Mouse (Mus musculus): ENCODE measurements at regions not wholly inside any gene's neighbourhood (a gene's known extent, or its start where the extent isn't known, plus 50 kb on each side); places are given as distances from the start of the nearest gene placed in this dataset.
"Not testable (repeated sequence)": the region's sequence is repeated elsewhere in the genome, so short reads cannot be mapped to it uniquely, and the experiment has no call there.

GRCm38 (mm10) chrX:154717526-154717925 is 138.4 kb upstream of the Samt2 start:
- not testable (repeated sequence) for H3K36me3 ChIP-seq (replicated peaks); H3K27ac ChIP-seq; H3K9me3 ChIP-seq; H3K9ac ChIP-seq; H3K4me1 ChIP-seq; H3K4me3 ChIP-seq; H3K4me2 ChIP-seq; H3K27me3 ChIP-seq (replicated peaks); ATAC-seq (replicated peaks)
- 86% methylated on average over 10 of the region's 10 CpGs for WGBS

DNA sequence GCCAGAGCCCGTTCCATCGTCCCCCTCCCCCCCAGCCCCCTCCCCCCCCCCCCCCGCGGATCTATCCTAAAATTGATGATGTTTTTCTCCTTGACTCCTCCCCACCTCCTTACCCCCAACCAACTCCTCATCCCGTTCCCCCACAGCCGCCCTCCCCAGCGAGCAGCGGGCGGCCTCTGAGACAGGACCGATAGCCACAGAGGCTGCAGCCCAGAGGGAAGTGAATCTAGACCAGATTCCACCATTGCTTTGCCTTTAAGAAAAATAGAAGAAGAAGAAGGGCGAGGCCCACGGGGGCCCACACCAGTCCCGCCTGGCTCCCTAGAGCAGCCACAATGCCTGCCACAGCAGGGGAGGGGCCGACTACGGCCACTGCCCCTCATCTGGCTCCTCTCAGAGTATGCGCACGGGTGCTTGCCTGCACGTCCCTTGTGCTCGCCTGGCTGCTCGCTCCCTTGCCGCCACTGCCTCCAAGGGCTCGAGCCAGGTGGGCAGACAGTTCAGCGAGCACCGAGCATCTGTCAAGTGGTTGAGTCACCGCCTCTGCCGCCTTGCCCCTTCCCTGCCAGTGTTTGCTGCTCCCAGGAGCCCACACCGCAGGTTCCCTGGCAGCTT is 134.6 kb upstream of the Samt2 start:
- peak; percentile 81 for ATAC-seq (replicated peaks)
- H3K27ac ChIP-seq = 0 out of 2 replicates have a peak overlapping the region, but pooled peaks have one; percentile 29

DNA sequence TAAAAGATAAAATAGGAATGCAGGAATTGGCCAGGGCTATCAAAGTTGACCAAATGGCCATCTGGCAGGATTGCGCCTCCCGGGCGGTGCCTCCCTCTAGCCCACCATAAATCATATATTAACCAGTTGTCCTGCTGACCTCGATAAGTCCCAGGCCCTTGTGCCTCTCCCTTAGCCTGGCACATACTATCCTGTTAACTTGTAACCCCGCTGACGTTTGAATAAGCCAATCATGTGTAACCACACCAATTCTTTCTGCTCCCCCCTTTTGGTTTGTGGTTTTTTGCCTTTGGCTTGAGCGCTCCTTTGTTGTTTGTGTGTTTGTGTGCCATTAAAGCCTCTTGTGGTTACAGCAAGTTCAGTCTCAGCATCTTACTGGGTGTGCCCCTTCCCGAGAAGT is 133.4 kb upstream of the Samt2 start:
- not testable (repeated sequence) for H3K4me2 ChIP-seq; ATAC-seq (replicated peaks); H3K27ac ChIP-seq; H3K36me3 ChIP-seq (replicated peaks); H3K27me3 ChIP-seq (replicated peaks); H3K9ac ChIP-seq; H3K4me3 ChIP-seq; H3K4me1 ChIP-seq; H3K9me3 ChIP-seq
- 92% methylated on average over 8 of the region's 8 CpGs for WGBS

More for the DNA sequence above, 134.6 kb upstream of the Samt2 start:
- no peaks in the 10 kb centered on the region for H3K4me1 ChIP-seq
- no peaks in the 10 kb centered on the region for H3K9me3 ChIP-seq
- H3K36me3 ChIP-seq (replicated peaks) = no peaks in the 10 kb centered on the region
- peak overlapping the region; percentile 38 for H3K4me3 ChIP-seq
- H3K27me3 ChIP-seq (replicated peaks) = no peaks in the 10 kb centered on the region
- peak overlapping the region; percentile 51 for H3K4me2 ChIP-seq
- peak overlapping the region; percentile 37; the same call in 1 of the 2 replicates for H3K9ac ChIP-seq
- WGBS = 40% methylated on average over 25 of the region's 27 CpGs

GRCm38 (mm10) chrX:154670529-154670928 is 91.4 kb upstream of the Samt2 start:
- H3K4me3 ChIP-seq; H3K27me3 ChIP-seq (replicated peaks); H3K27ac ChIP-seq: not testable (repeated sequence)

More at GRCm38 (mm10) chrX:154670529-154670928, 91.4 kb upstream of the Samt2 start:
- 85% methylated on average over 1 of the region's 2 CpGs for WGBS
- not testable (repeated sequence) for H3K36me3 ChIP-seq (replicated peaks); ATAC-seq (replicated peaks); H3K4me2 ChIP-seq; H3K4me1 ChIP-seq; H3K9me3 ChIP-seq; H3K9ac ChIP-seq

All from midbrain, embryonic 15.5 days (tissue).